Mouse (Mus musculus) left cerebral cortex, postnatal 25 days (tissue): ENCODE measurements around the gene Pald1. TPM values are rescaled to one million over a fixed set of nuclear protein-coding genes. Genes with fewer than 3 reads are reported as not detected.

Experiments used
- DNase-seq, 2 experiments: peaks; one replicate each; pipeline ENCODE4 v3.0.0; 2022; ENCODE audit warnings: low spot score in 2 of 2, mixed read lengths in 1 of 2
- intact Hi-C: fragments of 180-260 bp; cut with DNase I; formaldehyde crosslinking; loops from one replicate; pipeline ENCODE4 v1.15.1; 2025
- total RNA-seq, 2 experiments: library from RNA; stranded (reverse); gene quantifications; 2 replicates each; pipeline ENCODE4 v1.2.3; 2021

The Pald1 gene
- 10 to 100 TPM in 1 of 2 experiments, 1 to 10 TPM in 1; 9.0 to 10.2 TPM for total RNA-seq

GRCm38 (mm10) chr10:61383021-61383714, at the start of gene Pald1:
Gene Pald1 (minus strand): TSS chr10:61383530.
- intact Hi-C loops, result no loop called here
- peak; percentile 48 to 57 for DNase-seq

- intact Hi-C loops, result no loop called here
- DNase-seq, result peak; percentile 52 to 94
Measured at GRCm38 (mm10) chr10:61431375-61431774, 48.0 kb upstream of the Pald1 start.

GRCm38 (mm10) chr10:61429043-61429442, 45.7 kb upstream of the Pald1 start:
- no peak for DNase-seq
- intact Hi-C loops, result no loop called here

GRCm38 (mm10) chr10:61428416-61428815, 45.1 kb upstream of the Pald1 start:
- no peak for DNase-seq
- intact Hi-C loops, result no loop called here

GRCm38 (mm10) chr10:61427951-61428350, 44.6 kb upstream of the Pald1 start:
- intact Hi-C loops, result no loop called here
- DNase-seq, result no peak

- no peak for DNase-seq
- intact Hi-C loops, result no loop called here
Measured at GRCm38 (mm10) chr10:61426251-61426757, 43.0 kb upstream of the Pald1 start.

GRCm38 (mm10) chr10:61425047-61425446, 41.7 kb upstream of the Pald1 start:
- intact Hi-C loops, result no loop called here
- DNase-seq, result no peak

- peak in 1 of 2 experiments; percentile 16 for DNase-seq
- intact Hi-C loops, result no loop called here
Measured at GRCm38 (mm10) chr10:61424500-61424899, 41.2 kb upstream of the Pald1 start.

GRCm38 (mm10) chr10:61423289-61423688, 40.0 kb upstream of the Pald1 start:
- no peak for DNase-seq
- intact Hi-C loops, result no loop called here

- intact Hi-C loops, result no loop called here
- DNase-seq, result no peak
Measured at GRCm38 (mm10) chr10:61422861-61423260, 39.5 kb upstream of the Pald1 start.

GRCm38 (mm10) chr10:61420011-61420410, 36.7 kb upstream of the Pald1 start:
- intact Hi-C loops, result no loop called here
- no peak for DNase-seq

- intact Hi-C loops, result no loop called here
- DNase-seq, result no peak
Measured at GRCm38 (mm10) chr10:61419146-61419545, 35.8 kb upstream of the Pald1 start.

GRCm38 (mm10) chr10:61418131-61418900, 35.0 kb upstream of the Pald1 start:
- DNase-seq, result no peak
- intact Hi-C loops, result no loop called here

GRCm38 (mm10) chr10:61417672-61418071, 34.3 kb upstream of the Pald1 start, which contains the start of gene Nodal:
Gene Nodal (plus strand): TSS chr10:61417972.
- intact Hi-C loops, result no loop called here
- no peak for DNase-seq

GRCm38 (mm10) chr10:61417046-61417445, 33.7 kb upstream of the Pald1 start:
- DNase-seq, result no peak
- intact Hi-C loops, result no loop called here

GRCm38 (mm10) chr10:61416561-61416960, 33.2 kb upstream of the Pald1 start:
- intact Hi-C loops, result no loop called here
- no peak for DNase-seq

- intact Hi-C loops, result no loop called here
- DNase-seq, result no peak
Measured at GRCm38 (mm10) chr10:61415890-61416289, 32.6 kb upstream of the Pald1 start.

GRCm38 (mm10) chr10:61415240-61415639, 31.9 kb upstream of the Pald1 start:
- no peak for DNase-seq
- intact Hi-C loops, result no loop called here

GRCm38 (mm10) chr10:61412910-61413625, 29.7 kb upstream of the Pald1 start:
- no peak for DNase-seq
- intact Hi-C loops, result loop anchor here (5.0 kb wide), 1 partner anchor 216 kb away; no protein-coding TSS in a partner anchor

- no peak for DNase-seq
- intact Hi-C loops, result loop anchor here (5.0 kb wide), 1 partner anchor 213 kb away; no protein-coding TSS in a partner anchor
Measured at GRCm38 (mm10) chr10:61410193-61410592, 26.9 kb upstream of the Pald1 start.
